Mouse (Mus musculus) thymus, postnatal 14 days (tissue): ENCODE measurements at regions not wholly inside any gene's neighbourhood (a gene's known extent, or its start where the extent isn't known, plus 50 kb on each side); places are given as distances from the start of the nearest gene placed in this dataset.
A peak's percentile ranks its signal among the peaks of the same experiment; 100 is the strongest.

Source experiments
- DNase-seq: peaks from one replicate; pipeline ENCODE4 v3.0.0; 2021

GRCm38 (mm10) chr10:37079535-37079934 lies 59.2 kb downstream of the Marcks start:
- no peak for DNase-seq

- no peak for DNase-seq
Observed at GRCm38 (mm10) chr10:37078439-37078838, 60.3 kb downstream of the Marcks start.

- no peak for DNase-seq
Observed at GRCm38 (mm10) chr10:37077741-37078140, 61.0 kb downstream of the Marcks start.

- peak; percentile 60 for DNase-seq
Observed at GRCm38 (mm10) chr10:37072834-37073233, 65.9 kb downstream of the Marcks start.

GRCm38 (mm10) chr10:37072061-37072460 lies 66.7 kb downstream of the Marcks start:
- no peak for DNase-seq

- no peak for DNase-seq
Observed at GRCm38 (mm10) chr10:37071420-37071819, 67.3 kb downstream of the Marcks start.
